Mouse (Mus musculus): ENCODE measurements around the gene Gdap2. TPM values are rescaled to one million over a fixed set of nuclear protein-coding genes. Genes with fewer than 3 reads are reported as not detected.
A peak's percentile ranks its signal among the peaks of the same experiment; 100 is the strongest.

Gdap2 gene
- polyA plus RNA-seq, 1 experiment from 2014 or later = 16.0 TPM

GRCm38 (mm10) chr3:100161665-100162314, 391 bp upstream of the Gdap2 start:
- H3K4me2 ChIP-seq (ENCODE audit: low read depth, low read length) = peak overlapping the region; percentile 84
- peak overlapping the region; percentile 80 for H3K9ac ChIP-seq (replicated peaks)
- WGBS (ENCODE audit: insufficient replicate concordance) = under 1% methylated on average over 35 of the region's 35 CpGs
- H3K27me3 ChIP-seq (ENCODE audit: insufficient read depth, low read length) = no peaks in the 10 kb centered on the region
- peak overlapping the region; percentile 95 for H3K27ac ChIP-seq (ENCODE audit: low read depth)
- peaks cover 21% of the 10 kb centered on the region for H3K36me3 ChIP-seq (replicated peaks; ENCODE audit: insufficient read depth, low read length)
- TF ChIP-seq CTCF (IDR thresholded peaks at IDR 0.05; ENCODE audit: low read depth) (no peak), EP300 (IDR thresholded peaks at IDR 0.05; ENCODE audit: low read depth) (no peak)
- H3K4me1 ChIP-seq (ENCODE audit: insufficient read depth) = peaks cover 11% of the 10 kb centered on the region; the same call in 1 of the 2 replicates
- no peak for ATAC-seq
- peak overlapping the region; percentile 75 for H3K4me3 ChIP-seq (ENCODE audit: low read depth, low read length)
- no peak for DNase-seq
- no peaks in the 10 kb centered on the region for H3K9me3 ChIP-seq (ENCODE audit: low read length)

GRCm38 (mm10) chr3:100163556-100163955, 1.4 kb downstream of the Gdap2 start:
- H3K9me3 ChIP-seq (ENCODE audit: low read length) = no peaks in the 10 kb centered on the region
- peaks cover 8% of the 10 kb centered on the region for H3K36me3 ChIP-seq (replicated peaks; ENCODE audit: insufficient read depth, low read length)
- no peak overlapping the region for H3K9ac ChIP-seq (replicated peaks)
- no peak overlapping the region for H3K4me3 ChIP-seq (ENCODE audit: low read depth, low read length)
- ATAC-seq = no peak
- peak overlapping the region; percentile 84 for H3K4me2 ChIP-seq (ENCODE audit: low read depth, low read length)
- H3K27me3 ChIP-seq (ENCODE audit: insufficient read depth, low read length) = no peaks in the 10 kb centered on the region
- WGBS (ENCODE audit: insufficient replicate concordance) = 72% methylated on average over 2 of the region's 2 CpGs
- H3K4me1 ChIP-seq (ENCODE audit: insufficient read depth) = peaks cover 11% of the 10 kb centered on the region; the same call in 1 of the 2 replicates
- TF ChIP-seq CTCF (IDR thresholded peaks at IDR 0.05; ENCODE audit: low read depth) = no peak
- TF ChIP-seq EP300 (IDR thresholded peaks at IDR 0.05; ENCODE audit: low read depth) = no peak
- no peak for DNase-seq
- no peak overlapping the region for H3K27ac ChIP-seq (ENCODE audit: low read depth)

GRCm38 (mm10) chr3:100164991-100165390, 2.8 kb downstream of the Gdap2 start:
- H3K9ac ChIP-seq (replicated peaks) = no peak overlapping the region
- no peaks in the 10 kb centered on the region for H3K27me3 ChIP-seq (ENCODE audit: insufficient read depth, low read length)
- H3K36me3 ChIP-seq (replicated peaks; ENCODE audit: insufficient read depth, low read length) = no peaks in the 10 kb centered on the region; the same call in none of the 2 replicates
- no peaks in the 10 kb centered on the region for H3K9me3 ChIP-seq (ENCODE audit: low read length)
- peak overlapping the region; percentile 77 for H3K27ac ChIP-seq (ENCODE audit: low read depth)
- peak overlapping the region; percentile 40 for H3K4me2 ChIP-seq (ENCODE audit: low read depth, low read length)
- no peak overlapping the region for H3K4me3 ChIP-seq (ENCODE audit: low read depth, low read length)
- TF ChIP-seq CTCF (IDR thresholded peaks at IDR 0.05; ENCODE audit: low read depth) (no peak), EP300 (IDR thresholded peaks at IDR 0.05; ENCODE audit: low read depth) (no peak)
- ATAC-seq (peak; percentile 13; the same call in 1 of the 2 replicates), DNase-seq (no peak)
- peaks cover 11% of the 10 kb centered on the region; the same call in 1 of the 2 replicates for H3K4me1 ChIP-seq (ENCODE audit: insufficient read depth)

GRCm38 (mm10) chr3:100176031-100176430, 13.8 kb downstream of the Gdap2 start:
- H3K4me1 ChIP-seq (ENCODE audit: insufficient read depth) = no peaks in the 10 kb centered on the region
- ATAC-seq (peak; percentile 33; the same call in 1 of the 2 replicates), DNase-seq (no peak)
- H3K4me3 ChIP-seq (ENCODE audit: low read depth, low read length) = no peak overlapping the region
- WGBS (ENCODE audit: insufficient replicate concordance) = 54% methylated on average over 2 of the region's 2 CpGs
- H3K36me3 ChIP-seq (replicated peaks; ENCODE audit: insufficient read depth, low read length) = peaks cover 65% of the 10 kb centered on the region
- no peak overlapping the region for H3K27ac ChIP-seq (ENCODE audit: low read depth)
- H3K9me3 ChIP-seq (ENCODE audit: low read length) = no peaks in the 10 kb centered on the region
- TF ChIP-seq CTCF (IDR thresholded peaks at IDR 0.05; ENCODE audit: low read depth) = no peak
- TF ChIP-seq EP300 (IDR thresholded peaks at IDR 0.05; ENCODE audit: low read depth) = no peak
- H3K27me3 ChIP-seq (ENCODE audit: insufficient read depth, low read length) = no peaks in the 10 kb centered on the region
- no peak overlapping the region for H3K9ac ChIP-seq (replicated peaks)
- H3K4me2 ChIP-seq (ENCODE audit: low read depth, low read length) = no peak overlapping the region

GRCm38 (mm10) chr3:100180471-100180870, 18.3 kb downstream of the Gdap2 start:
- ATAC-seq = no peak
- H3K4me1 ChIP-seq (ENCODE audit: insufficient read depth) = no peaks in the 10 kb centered on the region
- no peaks in the 10 kb centered on the region for H3K9me3 ChIP-seq (ENCODE audit: low read length)
- peaks cover 42% of the 10 kb centered on the region for H3K36me3 ChIP-seq (replicated peaks; ENCODE audit: insufficient read depth, low read length)
- no peak for DNase-seq
- H3K27ac ChIP-seq (ENCODE audit: low read depth) = no peak overlapping the region
- H3K27me3 ChIP-seq (ENCODE audit: insufficient read depth, low read length) = no peaks in the 10 kb centered on the region
- WGBS (ENCODE audit: insufficient replicate concordance) = 68% methylated on average over 3 of the region's 3 CpGs
- no peak overlapping the region for H3K4me3 ChIP-seq (ENCODE audit: low read depth, low read length)
- no peak overlapping the region for H3K9ac ChIP-seq (replicated peaks)
- TF ChIP-seq CTCF (IDR thresholded peaks at IDR 0.05; ENCODE audit: low read depth) = no peak
- TF ChIP-seq EP300 (IDR thresholded peaks at IDR 0.05; ENCODE audit: low read depth) = no peak
- H3K4me2 ChIP-seq (ENCODE audit: low read depth, low read length) = no peak overlapping the region

- WGBS (ENCODE audit: insufficient replicate concordance) = 48% methylated on average over 1 of the region's 1 CpGs
- H3K36me3 ChIP-seq (replicated peaks; ENCODE audit: insufficient read depth, low read length) = peaks cover 54% of the 10 kb centered on the region
Observed at GRCm38 (mm10) chr3:100189444-100189843, 27.3 kb downstream of the Gdap2 start.

More at GRCm38 (mm10) chr3:100189444-100189843, 27.3 kb downstream of the Gdap2 start:
- Histone ChIP-seq H3K4me2 (ENCODE audit: low read depth, low read length) (no peak overlapping the region), H3K27ac (ENCODE audit: low read depth) (no peak overlapping the region), H3K4me3 (ENCODE audit: low read depth, low read length) (no peak overlapping the region), H3K4me1 (ENCODE audit: insufficient read depth) (no peaks in the 10 kb centered on the region), H3K9ac (replicated peaks) (no peak overlapping the region), H3K9me3 (ENCODE audit: low read length) (no peaks in the 10 kb centered on the region), H3K27me3 (ENCODE audit: insufficient read depth, low read length) (no peaks in the 10 kb centered on the region)
- ATAC-seq = no peak
- DNase-seq = peak; percentile 51
- TF ChIP-seq EP300 (IDR thresholded peaks at IDR 0.05; ENCODE audit: low read depth) = no peak
- peak; percentile 77 for TF ChIP-seq CTCF (IDR thresholded peaks at IDR 0.05; ENCODE audit: low read depth)

Data from liver, postnatal 0 days (tissue).